Mouse (Mus musculus): ENCODE data around the gene Rab3gap2. TPM values are rescaled to one million over a fixed set of nuclear protein-coding genes. Genes with fewer than 3 reads are reported as not detected.

Rab3gap2 gene
- 26.3 TPM for polyA plus RNA-seq (2014; fragmentation: Illumina TruSeq; extraction: RNeasy Lipid Tissue Mini Kit (QIAGEN cat#74804); ENCODE audit: low read depth, low replicate concordance)

DNA sequence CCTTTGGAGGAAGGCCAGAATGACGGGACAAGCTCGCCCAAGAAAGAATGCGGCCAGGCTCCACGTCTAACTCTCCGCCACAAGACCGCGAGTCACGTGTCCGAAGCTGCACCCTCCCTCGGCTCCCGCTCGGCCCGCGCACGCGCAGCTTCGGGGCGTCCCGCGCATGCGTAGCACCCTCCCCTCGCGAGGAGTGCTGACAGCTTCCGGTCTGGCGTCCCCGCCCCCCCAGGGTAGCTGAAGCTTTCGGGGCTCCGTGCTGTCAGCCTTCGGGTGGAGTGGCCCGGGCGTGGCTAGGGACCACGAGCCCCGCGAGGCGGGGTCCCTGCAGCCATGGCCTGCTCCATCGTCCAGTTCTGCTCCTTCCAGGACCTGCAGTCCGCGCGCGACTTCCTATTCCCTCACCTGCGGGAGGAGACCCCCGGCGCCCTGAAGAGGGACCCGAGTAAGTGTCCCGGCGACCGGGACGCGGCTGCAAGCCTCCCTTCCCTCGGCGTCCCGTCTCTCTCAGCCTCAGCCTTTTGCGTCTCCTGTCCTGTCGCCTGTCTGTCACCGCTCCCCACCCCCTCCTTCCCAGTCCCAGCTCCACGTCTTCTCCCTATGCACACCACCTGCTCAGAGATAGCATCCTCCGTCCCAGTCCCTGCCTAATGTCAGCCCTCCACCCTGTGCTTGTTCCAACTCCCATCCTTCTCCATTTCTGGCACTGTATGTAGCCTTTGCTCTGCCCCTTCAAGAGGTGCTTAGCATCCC, at the start of gene Rab3gap2:
TSS of gene Rab3gap2 (plus strand) at position 209 of the 753 bp plus-strand sequence.

DNA sequence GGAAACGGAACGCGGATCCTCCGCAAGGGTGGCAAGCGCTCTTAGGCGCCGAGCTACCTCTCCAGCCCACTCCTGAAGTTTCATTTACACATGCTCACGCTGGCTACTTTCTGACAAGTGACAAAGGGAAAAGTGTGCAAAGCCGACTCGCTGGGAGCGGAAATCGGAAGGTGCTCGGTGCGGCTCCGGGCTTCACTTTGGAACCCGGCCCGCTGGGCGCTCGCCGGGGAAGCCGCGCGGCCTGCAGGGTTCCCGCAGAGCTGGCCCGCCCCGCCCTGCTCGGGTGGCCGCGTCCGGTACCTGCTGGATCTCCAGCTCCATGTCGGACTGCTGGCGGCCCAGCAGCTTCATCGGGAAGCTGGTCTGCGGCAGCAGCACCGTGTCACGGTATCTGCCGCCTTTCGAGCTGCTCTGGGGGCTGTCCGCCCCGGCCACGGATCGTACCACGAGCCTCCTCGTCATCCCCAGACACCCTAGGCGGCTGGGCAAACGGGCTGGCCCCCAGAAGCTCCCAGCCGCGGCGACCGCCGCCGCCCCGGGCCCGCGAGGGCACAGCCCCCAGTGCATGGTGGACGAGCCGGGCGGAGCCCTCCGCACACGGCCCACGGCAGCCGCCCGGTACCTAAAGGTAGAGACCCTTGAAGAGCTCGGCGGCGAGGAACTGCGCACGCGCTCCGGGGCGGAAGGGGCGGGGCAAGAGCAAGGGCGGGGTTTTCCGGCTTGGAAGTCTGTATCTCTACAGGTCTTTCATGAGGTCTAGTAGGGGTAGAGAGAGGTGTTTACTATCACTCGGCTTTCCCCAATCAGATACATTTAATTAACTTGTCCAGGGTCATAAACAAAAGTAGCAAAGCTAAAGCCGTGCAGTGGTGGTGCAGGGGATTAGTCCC, 125.0 kb downstream of the Rab3gap2 start, which contains the start of gene Iars2:
TSS of gene Iars2 (minus strand) at position 676 of the 890 bp plus-strand sequence.

DNA sequence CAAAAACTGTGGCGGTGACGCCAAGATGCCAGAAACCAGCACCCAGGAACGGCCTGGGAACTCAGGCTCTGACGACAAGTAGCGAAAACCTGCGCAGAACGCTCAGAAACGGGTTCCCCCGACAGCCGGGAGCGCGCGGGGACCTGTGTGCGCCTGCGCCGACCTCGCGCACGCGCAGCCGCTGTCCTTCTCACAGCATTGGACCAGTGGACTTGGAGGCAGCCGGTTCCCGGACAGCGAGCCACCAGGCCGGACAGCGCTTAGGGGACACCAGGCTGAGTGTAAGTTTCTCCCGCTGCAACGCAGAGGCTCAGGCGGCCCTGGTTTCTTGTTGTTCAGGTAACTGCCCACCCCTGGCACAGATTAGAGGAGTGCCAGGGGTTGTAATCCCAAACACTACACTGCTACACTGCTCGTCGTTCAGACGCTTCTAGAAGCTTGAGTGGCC, 128.1 kb downstream of the Rab3gap2 start, which contains the start of gene Bpnt1:
TSS of gene Bpnt1 (plus strand) at position 167 of the 448 bp plus-strand sequence.

Other genes starting within 250 kb of the Rab3gap2 start
- 12.9 TPM for gene Mark1, start 204.5 kb upstream of the Rab3gap2 start, polyA plus RNA-seq (2014; fragmentation: Illumina TruSeq; extraction: RNeasy Lipid Tissue Mini Kit (QIAGEN cat#74804); ENCODE audit: low read depth, low replicate concordance)
- 36.4 TPM for gene Iars2, start 125.3 kb downstream of the Rab3gap2 start, polyA plus RNA-seq (2014; fragmentation: Illumina TruSeq; extraction: RNeasy Lipid Tissue Mini Kit (QIAGEN cat#74804); ENCODE audit: low read depth, low replicate concordance)
- 135 TPM for gene Bpnt1, start 128.0 kb downstream of the Rab3gap2 start, polyA plus RNA-seq (2014; fragmentation: Illumina TruSeq; extraction: RNeasy Lipid Tissue Mini Kit (QIAGEN cat#74804); ENCODE audit: low read depth, low replicate concordance)
- 63.7 TPM for gene Eprs, start 158.9 kb downstream of the Rab3gap2 start, polyA plus RNA-seq (2014; fragmentation: Illumina TruSeq; extraction: RNeasy Lipid Tissue Mini Kit (QIAGEN cat#74804); ENCODE audit: low read depth, low replicate concordance)

Data from sigmoid colon, adult 10 weeks (tissue).